Mouse (Mus musculus) layer of hippocampus, adult 9-10 months (tissue): ENCODE measurements around the gene Defb33.

ENCODE experiments used
- DNase-seq: peaks from one replicate; pipeline ENCODE4 v3.0.0; 2022; ENCODE audit warnings: low spot score

Defb33 gene

GRCm38 (mm10) chr8:20892369-20892768 is at the start of gene Defb33:
TSS of gene Defb33 (plus strand) at chr8:20892669.
- DNase-seq, result no peak

- no peak for DNase-seq
Measured at GRCm38 (mm10) chr8:20874608-20875007, 17.9 kb upstream of the Defb33 start.

- DNase-seq, result no peak
Measured at GRCm38 (mm10) chr8:20902527-20902926, 10.1 kb downstream of the Defb33 start, which contains the start of gene Gm15056. TSS of gene Gm15056 (minus strand) at chr8:20902627.

- DNase-seq, result no peak
Measured at GRCm38 (mm10) chr8:20907119-20907518, 14.7 kb downstream of the Defb33 start.

GRCm38 (mm10) chr8:20908256-20908655 is 15.8 kb downstream of the Defb33 start:
- no peak for DNase-seq

GRCm38 (mm10) chr8:20912288-20912687 is 19.8 kb downstream of the Defb33 start:
- no peak for DNase-seq

GRCm38 (mm10) chr8:20921971-20922370 is 29.5 kb downstream of the Defb33 start, which contains the start of gene Gm6040:
TSS of gene Gm6040 (minus strand) at chr8:20922071.
- no peak for DNase-seq

- DNase-seq, result no peak
Measured at GRCm38 (mm10) chr8:20944610-20945009, 52.1 kb downstream of the Defb33 start, which contains the start of gene AY761185. TSS of gene AY761185 (minus strand) at chr8:20944710.
